Mouse (Mus musculus) embryonic facial prominence, embryonic 13.5 days (tissue): ENCODE results near the gene Rsg1. TPM values are rescaled to one million over a fixed set of nuclear protein-coding genes. Genes with fewer than 3 reads are reported as not detected.

Experiments used
- ATAC-seq: fragments of 200-750 bp; cut with Nextera tagmentation; 2 replicates; pipeline ENCODE4 v1.8.0; 2017; ENCODE audit warnings: low read depth; ENCODE audit not compliant: insufficient number of reproducible peaks, insufficient read depth, low FRiP score, low TSS enrichment
- H3K27ac ChIP-seq: fragments of 300-500 bp; sonication (generic); 2 replicates; pipeline ENCODE4 v1.5.1; 2015; ENCODE audit warnings: moderate library complexity, mild to moderate bottlenecking, inconsistent platforms
- H3K27me3 ChIP-seq: fragments of 300-500 bp; sonication (generic); 2 replicates; pipeline ENCODE4 v1.6.1; 2015; ENCODE audit warnings: mild to moderate bottlenecking, inconsistent platforms
- H3K36me3 ChIP-seq: fragments of 300-500 bp; sonication (generic); 2 replicates; pipeline ENCODE4 v1.6.1; 2015; ENCODE audit warnings: mild to moderate bottlenecking, inconsistent platforms
- H3K4me1 ChIP-seq: fragments of 300-500 bp; sonication (generic); 2 replicates; pipeline ENCODE4 v1.6.1; 2015; ENCODE audit warnings: inconsistent platforms
- H3K4me2 ChIP-seq: fragments of 300-500 bp; sonication (generic); 2 replicates; pipeline ENCODE4 v1.6.1; 2015; ENCODE audit warnings: moderate library complexity, mild to moderate bottlenecking, inconsistent platforms
- H3K4me3 ChIP-seq: fragments of 300-500 bp; sonication (generic); 2 replicates; pipeline ENCODE4 v1.5.1; 2015; ENCODE audit warnings: mild to moderate bottlenecking, inconsistent platforms
- H3K9ac ChIP-seq: fragments of 300-500 bp; sonication (generic); 2 replicates; pipeline ENCODE4 v1.6.1; 2015; ENCODE audit warnings: mild to moderate bottlenecking, inconsistent platforms
- H3K9me3 ChIP-seq: fragments of 300-500 bp; sonication (generic); 2 replicates; pipeline ENCODE4 v1.6.1; 2016; ENCODE audit warnings: inconsistent platforms
- WGBS: fragments of 180-500 bp; shearing (Covaris S2); methylation state at CpG from one replicate; pipeline ENCODE4 v1.1.7; 2015; ENCODE audit warnings: mixed read lengths; 5-methylcytosine and 5-hydroxymethylcytosine counted together
- polyA plus RNA-seq: library from polyadenylated mRNA; unstranded; fragments of >200 nt; fragmentation: Nextera tagmentation; extraction: Ambion mirVana; gene quantifications from 2 replicates; pipeline ENCODE4 v1.2.1, GENCODE M21; 2015

Gene Rsg1
- polyA plus RNA-seq, 1 experiment from 2014 or later = 7.4 TPM

DNA sequence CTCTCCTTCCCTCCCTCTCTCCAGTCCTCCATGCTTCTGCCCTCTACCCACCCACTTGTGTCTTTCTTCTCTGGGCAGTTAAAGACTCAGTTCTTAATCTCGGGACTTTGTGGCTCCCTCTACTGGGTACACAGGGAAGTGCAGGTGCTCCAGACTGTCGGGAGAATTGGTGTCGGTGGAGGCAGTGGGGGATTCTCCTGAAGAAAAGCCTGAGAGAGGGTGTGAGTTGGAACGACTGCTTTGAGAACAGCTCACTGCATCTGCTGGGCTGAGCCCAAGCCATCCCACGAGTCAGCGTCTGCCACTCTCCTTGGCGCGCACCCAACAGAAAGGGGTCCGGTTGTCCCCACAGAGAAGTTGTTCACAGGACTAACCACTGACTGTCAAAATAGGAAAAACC, 54.1 kb downstream of the Rsg1 start:
- WGBS = 38% methylated on average over 9 of the region's 9 CpGs
- no peak for ATAC-seq
- Histone ChIP-seq H3K27ac (no peak overlapping the region), H3K9ac (no peak overlapping the region), H3K27me3 (no peaks in the 10 kb centered on the region), H3K9me3 (no peaks in the 10 kb centered on the region), H3K36me3 (no peaks in the 10 kb centered on the region), H3K4me1 (peaks cover 2% of the 10 kb centered on the region), H3K4me3 (no peak overlapping the region), H3K4me2 (no peak overlapping the region)

DNA sequence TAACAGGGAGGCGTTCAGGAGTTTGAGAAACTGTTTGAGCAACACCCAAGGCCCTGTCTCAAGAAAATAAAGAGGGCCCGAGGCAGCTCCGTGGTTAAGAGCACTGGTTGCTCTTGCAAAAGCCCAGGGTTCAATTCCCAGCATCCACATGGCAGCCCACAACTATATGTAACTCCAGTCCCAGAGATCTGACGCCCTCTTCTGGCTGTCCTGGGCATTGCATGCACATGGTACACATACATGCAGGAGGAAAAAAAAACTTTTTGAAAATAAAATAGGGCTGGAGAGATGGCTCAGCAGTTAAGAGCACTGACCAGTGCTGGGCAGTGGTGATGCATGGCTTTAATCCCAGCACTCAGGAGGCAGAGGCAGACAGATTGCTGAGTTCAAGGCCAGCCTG, 54.6 kb downstream of the Rsg1 start:
- no peak for ATAC-seq
- Histone ChIP-seq H3K4me3 (no peak overlapping the region), H3K4me2 (no peak overlapping the region), H3K27ac (no peak overlapping the region), H3K9me3 (no peaks in the 10 kb centered on the region), H3K4me1 (peaks cover 7% of the 10 kb centered on the region), H3K36me3 (no peaks in the 10 kb centered on the region), H3K27me3 (no peaks in the 10 kb centered on the region), H3K9ac (no peak overlapping the region)
- 80% methylated on average over 4 of the region's 4 CpGs for WGBS

DNA sequence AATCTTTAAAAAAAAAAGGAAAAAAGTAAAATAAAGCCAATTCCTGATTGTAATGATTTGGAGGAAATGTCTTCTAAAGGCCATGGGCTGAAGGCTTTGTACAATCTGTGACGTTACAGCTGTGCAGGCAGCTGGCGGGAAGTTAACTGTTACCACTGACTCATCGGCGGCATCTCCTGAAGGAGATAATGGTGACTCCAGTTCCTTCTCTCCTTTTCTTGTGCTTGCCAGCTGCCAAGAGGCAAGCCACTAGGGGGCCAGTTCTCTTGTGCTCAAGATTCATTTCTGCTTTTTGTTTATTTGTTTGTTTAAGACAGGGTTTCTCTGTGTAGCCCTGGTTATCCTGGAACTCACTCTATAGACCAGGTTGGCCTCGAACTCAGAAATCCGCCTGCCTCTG, 55.3 kb downstream of the Rsg1 start:
- H3K4me2 ChIP-seq = no peak overlapping the region
- peaks cover 13% of the 10 kb centered on the region for H3K4me1 ChIP-seq
- H3K9me3 ChIP-seq = no peaks in the 10 kb centered on the region
- no peak overlapping the region for H3K27ac ChIP-seq
- ATAC-seq = no peak
- H3K36me3 ChIP-seq = no peaks in the 10 kb centered on the region
- WGBS = 78% methylated on average over 6 of the region's 6 CpGs
- no peak overlapping the region for H3K9ac ChIP-seq
- no peaks in the 10 kb centered on the region for H3K27me3 ChIP-seq
- H3K4me3 ChIP-seq = no peak overlapping the region

DNA sequence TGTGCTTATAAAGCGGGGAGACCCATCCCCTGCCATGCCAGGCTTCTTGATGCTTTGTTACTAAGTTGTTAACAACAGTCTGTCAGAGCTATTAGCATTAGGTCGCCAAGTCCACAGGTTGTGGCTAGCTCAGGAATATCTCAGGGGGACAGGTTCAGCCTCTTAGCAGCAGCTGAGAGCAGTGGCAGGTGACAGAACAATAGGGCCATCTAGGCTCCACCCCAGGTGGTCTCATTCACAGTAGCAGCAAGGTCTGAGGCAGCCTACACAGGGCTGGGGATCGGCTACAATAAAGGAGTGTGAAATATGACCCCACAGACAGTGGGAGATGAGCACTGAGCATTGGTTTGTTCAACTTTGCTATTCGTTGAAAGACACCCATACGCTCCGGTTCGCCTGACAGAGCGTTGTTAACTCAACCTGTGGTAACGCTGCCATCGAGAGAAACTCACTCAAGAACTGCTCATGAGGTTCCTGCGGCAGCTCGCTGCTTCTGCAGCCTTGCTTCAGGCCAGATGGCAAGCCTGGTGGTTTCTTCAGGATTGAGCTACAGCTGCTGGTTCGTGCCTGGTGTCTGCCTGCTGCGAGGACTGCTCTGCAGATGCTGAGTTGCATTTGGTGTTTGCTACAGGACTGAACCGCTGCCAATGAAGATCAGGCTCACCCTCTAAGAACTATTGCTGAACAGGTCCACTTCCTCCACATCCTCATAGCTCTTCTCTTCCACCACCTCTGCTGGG, 56.6 kb downstream of the Rsg1 start:
- Histone ChIP-seq H3K36me3 (no peaks in the 10 kb centered on the region), H3K4me3 (no peak overlapping the region), H3K4me2 (no peak overlapping the region), H3K4me1 (peaks cover 25% of the 10 kb centered on the region), H3K27ac (no peak overlapping the region), H3K9ac (no peak overlapping the region), H3K9me3 (no peaks in the 10 kb centered on the region), H3K27me3 (no peaks in the 10 kb centered on the region; the same call in 1 of the 2 replicates)
- no peak for ATAC-seq
- 63% methylated on average over 15 of the region's 15 CpGs for WGBS

- ATAC-seq = no peak
- H3K4me2 ChIP-seq = no peak overlapping the region
- H3K27me3 ChIP-seq = no peaks in the 10 kb centered on the region; the same call in 1 of the 2 replicates
- no peak overlapping the region for H3K4me3 ChIP-seq
- H3K9me3 ChIP-seq = no peaks in the 10 kb centered on the region
- no peaks in the 10 kb centered on the region for H3K36me3 ChIP-seq
- WGBS = 90% methylated on average over 7 of the region's 7 CpGs
- no peak overlapping the region for H3K9ac ChIP-seq
- peaks cover 25% of the 10 kb centered on the region for H3K4me1 ChIP-seq
- no peak overlapping the region for H3K27ac ChIP-seq
Observed at GRCm38 (mm10) chr4:141271228-141271627, 57.5 kb downstream of the Rsg1 start.

GRCm38 (mm10) chr4:141271721-141272120, 58.0 kb downstream of the Rsg1 start:
- Histone ChIP-seq H3K4me1 (peaks cover 25% of the 10 kb centered on the region), H3K4me2 (no peak overlapping the region), H3K27me3 (no peaks in the 10 kb centered on the region; the same call in 1 of the 2 replicates), H3K9ac (no peak overlapping the region), H3K36me3 (no peaks in the 10 kb centered on the region), H3K4me3 (no peak overlapping the region), H3K9me3 (no peaks in the 10 kb centered on the region), H3K27ac (no peak overlapping the region)
- ATAC-seq = no peak
- WGBS = 70% methylated on average over 6 of the region's 6 CpGs

DNA sequence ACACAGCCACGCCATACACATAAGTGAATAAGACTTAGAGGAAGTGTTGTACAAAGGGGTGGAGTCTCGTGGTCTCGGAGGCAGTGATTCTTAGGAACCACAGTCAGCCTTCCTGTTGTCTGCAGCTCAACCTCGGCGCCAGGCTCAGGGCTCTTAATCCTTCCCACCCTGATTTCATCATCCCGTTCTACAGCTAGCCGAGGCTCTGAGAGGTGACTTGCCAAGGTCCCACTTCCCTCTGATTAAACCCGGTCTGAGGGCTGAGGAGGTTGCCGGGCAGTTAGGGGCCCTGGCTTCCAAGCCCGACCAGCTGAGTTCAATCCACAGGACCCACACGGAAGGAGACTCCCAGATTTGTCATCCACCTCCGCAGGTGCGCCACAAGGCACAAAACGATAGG, 59.1 kb downstream of the Rsg1 start:
- peaks cover 29% of the 10 kb centered on the region for H3K4me1 ChIP-seq
- peak overlapping the region; percentile 55 for H3K4me2 ChIP-seq
- H3K27ac ChIP-seq = peak overlapping the region; percentile 12; the same call in 1 of the 2 replicates
- peak overlapping the region; percentile 49; the same call in 1 of the 2 replicates for H3K9ac ChIP-seq
- H3K36me3 ChIP-seq = no peaks in the 10 kb centered on the region
- no peak for ATAC-seq
- WGBS = 13% methylated on average over 14 of the region's 14 CpGs
- H3K4me3 ChIP-seq = peak overlapping the region; percentile 20
- H3K27me3 ChIP-seq = no peaks in the 10 kb centered on the region; the same call in 1 of the 2 replicates
- no peaks in the 10 kb centered on the region for H3K9me3 ChIP-seq

- Histone ChIP-seq H3K4me1 (peaks cover 33% of the 10 kb centered on the region), H3K27me3 (no peaks in the 10 kb centered on the region; the same call in 1 of the 2 replicates), H3K9me3 (no peaks in the 10 kb centered on the region), H3K36me3 (no peaks in the 10 kb centered on the region), H3K9ac (peak overlapping the region; percentile 49; the same call in 1 of the 2 replicates), H3K4me2 (peak overlapping the region; percentile 55), H3K4me3 (peak overlapping the region; percentile 20), H3K27ac (peak overlapping the region; percentile 12; the same call in 1 of the 2 replicates)
- ATAC-seq = peak; percentile 67; the same call in 1 of the 2 replicates
- WGBS = 17% methylated on average over 12 of the region's 12 CpGs
Observed at GRCm38 (mm10) chr4:141273296-141273695, 59.5 kb downstream of the Rsg1 start.

DNA sequence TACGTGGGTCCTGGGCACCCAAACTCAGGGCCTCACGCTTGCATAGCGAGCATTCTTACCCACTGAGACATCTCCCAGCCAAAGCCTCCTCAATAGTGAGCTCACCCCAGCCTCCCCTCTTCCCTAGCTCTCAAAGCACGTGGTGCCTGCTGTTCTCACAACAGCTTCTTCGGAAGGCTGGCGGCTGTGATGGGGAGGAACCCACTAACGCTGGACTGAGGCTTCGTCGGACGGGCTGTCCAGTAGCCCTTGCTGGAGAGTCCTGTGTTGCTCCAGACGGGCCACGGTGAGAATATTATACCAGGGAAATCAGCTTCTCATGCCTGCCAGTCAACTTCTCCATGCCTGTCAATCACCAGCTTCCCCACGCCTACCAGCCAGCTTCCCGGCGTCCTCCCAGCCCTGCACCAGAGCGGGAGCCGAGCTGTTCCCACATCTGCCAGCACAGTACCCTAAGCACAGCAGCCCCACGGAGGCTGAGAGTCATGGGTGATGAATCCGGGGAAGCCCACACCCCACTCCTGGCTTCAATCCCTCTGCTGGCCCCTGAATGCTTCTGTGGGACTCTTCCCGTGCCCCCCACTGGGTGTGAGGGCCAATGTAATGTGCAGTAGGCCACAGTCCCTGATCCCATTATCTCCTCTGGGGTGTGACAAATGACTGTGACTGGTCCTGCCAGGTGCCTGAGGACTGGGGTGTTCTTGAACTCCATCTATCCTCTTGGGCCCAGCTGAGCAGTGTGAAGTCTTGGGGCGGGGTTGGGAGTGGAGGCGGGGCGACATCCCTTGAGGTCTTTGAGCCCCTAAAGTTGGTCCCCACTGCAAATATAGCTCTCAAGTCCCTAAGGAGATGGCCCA, 61.0 kb downstream of the Rsg1 start:
- H3K36me3 ChIP-seq = no peaks in the 10 kb centered on the region
- H3K9ac ChIP-seq = peak overlapping the region; percentile 55
- WGBS = 27% methylated on average over 23 of the region's 23 CpGs
- H3K27ac ChIP-seq = peak overlapping the region; percentile 33; the same call in 1 of the 2 replicates
- no peaks in the 10 kb centered on the region for H3K9me3 ChIP-seq
- no peak for ATAC-seq
- H3K27me3 ChIP-seq = no peaks in the 10 kb centered on the region; the same call in 1 of the 2 replicates
- H3K4me3 ChIP-seq = no peak overlapping the region
- H3K4me2 ChIP-seq = peak overlapping the region; percentile 32
- peaks cover 36% of the 10 kb centered on the region for H3K4me1 ChIP-seq
